Mouse (Mus musculus): ENCODE measurements around the gene Zfp420.
"Not testable (repeated sequence)": the region's sequence is repeated elsewhere in the genome, so short reads cannot be mapped to it uniquely, and the experiment has no call there.

The Zfp420 gene

GRCm38 (mm10) chr7:29859532-29860517 is at the start of gene Zfp420:
Gene Zfp420 (plus strand): TSS chr7:29859979.
- peak; percentile 89 for DNase-seq (ENCODE audit: low spot score)

DNA sequence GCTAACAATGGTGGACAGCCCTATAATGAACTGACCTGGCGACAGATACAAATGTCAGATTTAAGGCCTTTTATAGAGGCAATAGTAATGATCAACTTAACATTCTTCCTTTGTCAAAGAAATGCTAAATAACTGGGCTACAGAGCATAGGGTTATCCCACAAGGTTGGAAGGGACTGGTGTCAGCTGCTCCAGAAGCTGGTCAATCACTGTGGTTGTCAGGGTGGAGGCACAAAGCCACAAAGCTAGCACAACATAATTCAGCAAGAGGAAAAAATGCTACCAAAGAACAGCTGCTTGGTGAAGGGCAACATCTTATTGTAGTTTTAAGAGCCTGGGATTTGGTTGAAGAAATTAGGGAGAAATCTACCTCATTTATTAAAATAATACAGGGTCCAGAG is 47.5 kb upstream of the Zfp420 start:
- DNase-seq (ENCODE audit: low spot score) = no peak

DNA sequence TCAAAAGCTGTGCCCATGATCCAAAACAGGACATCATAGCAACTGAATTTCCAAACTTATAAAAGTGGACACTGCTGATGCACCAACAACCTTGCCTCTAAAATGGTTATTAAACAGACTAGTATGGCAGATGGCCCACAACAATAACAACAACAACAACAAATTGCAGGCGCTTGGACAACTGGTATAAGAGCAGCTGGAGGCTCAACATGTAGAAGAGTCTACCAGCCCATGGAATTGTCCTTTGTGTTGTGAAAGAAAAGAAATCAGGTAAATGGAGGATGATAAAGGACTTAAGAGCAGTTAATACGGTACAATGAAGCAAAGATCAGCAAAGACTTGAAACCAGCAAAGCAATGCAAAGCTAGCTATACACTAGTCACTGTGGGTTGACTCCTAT is 45.4 kb upstream of the Zfp420 start:
- DNase-seq (ENCODE audit: low spot score) = no peak

GRCm38 (mm10) chr7:29815061-29815784 is 44.6 kb upstream of the Zfp420 start:
- DNase-seq (ENCODE audit: low spot score) = no peak

GRCm38 (mm10) chr7:29815910-29816429 is 43.8 kb upstream of the Zfp420 start, which contains the start of gene Zfp790:
Gene Zfp790 (plus strand): TSS chr7:29816114.
- DNase-seq (ENCODE audit: low spot score) = peak; percentile 89

DNA sequence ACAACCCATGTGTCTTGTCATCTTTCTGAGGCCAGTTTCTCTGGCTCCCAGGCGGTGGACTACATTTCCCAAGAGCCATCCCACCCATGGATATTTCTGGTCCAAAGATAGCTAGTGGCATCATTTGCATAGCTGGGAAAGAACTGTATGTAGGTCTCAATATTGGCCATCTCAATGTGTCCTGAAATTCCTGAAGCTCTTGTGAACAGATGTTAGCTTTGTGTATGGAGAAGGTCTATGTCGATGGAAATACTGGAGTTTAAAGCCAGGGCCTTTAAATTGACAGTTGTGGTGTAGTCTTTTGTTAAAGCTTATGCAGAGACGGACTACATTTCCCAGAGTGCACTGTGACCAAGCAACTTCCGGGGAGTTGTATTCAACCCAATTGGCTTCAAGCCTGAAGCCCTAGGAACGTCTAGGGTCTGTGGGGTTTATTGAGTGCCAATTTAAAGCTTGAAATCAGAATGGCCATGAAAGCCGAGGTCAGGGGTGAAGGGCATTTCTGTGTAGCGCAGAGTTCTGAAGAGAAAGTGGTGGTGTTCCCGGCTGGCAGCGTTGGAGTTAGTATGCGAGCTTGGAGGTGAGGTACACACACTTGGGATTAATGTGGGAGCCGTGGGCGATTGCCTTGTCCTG is 41.0 kb upstream of the Zfp420 start:
- DNase-seq (ENCODE audit: low spot score) = peak; percentile 72

DNA sequence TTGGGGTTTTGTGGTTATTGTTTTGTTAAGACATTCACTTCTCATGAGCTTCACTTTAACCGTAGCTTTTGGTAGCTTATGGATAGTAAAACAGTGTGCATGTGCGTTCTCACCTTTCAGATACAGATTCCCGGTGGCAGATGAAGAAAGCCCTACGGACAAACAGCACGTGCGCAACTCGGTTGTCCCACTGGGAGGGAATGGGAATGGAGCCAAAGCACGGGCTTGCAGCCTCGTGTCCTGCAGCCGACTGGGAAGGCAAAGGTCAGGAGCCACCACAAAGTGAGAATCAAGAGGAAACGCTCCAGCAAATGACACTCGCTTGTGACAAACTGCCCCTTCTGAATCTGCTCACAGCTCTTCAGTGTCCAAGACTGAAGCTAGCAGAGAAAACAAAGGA is 31.8 kb upstream of the Zfp420 start:
- DNase-seq (ENCODE audit: low spot score) = no peak

DNA sequence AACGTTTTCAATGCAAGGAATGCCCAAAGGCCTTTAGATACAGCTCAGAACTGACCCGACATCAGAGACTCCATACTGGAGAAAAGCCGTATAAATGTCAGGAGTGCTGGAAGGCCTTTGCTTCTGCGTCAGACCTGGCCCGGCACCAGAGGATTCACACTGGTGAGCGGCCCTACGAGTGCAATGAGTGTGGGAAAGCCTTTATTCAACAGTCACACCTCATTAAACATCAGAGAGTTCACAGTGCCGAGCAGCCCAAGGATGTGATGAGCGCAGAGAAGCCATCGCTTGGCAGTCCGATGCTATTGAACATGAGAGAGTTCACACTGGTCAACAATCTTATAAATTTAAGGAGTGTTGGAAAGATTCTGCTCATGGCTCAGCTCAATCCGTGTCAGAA is 30.0 kb upstream of the Zfp420 start:
- DNase-seq (ENCODE audit: low spot score) = no peak

GRCm38 (mm10) chr7:29836816-29837215 is 23.0 kb upstream of the Zfp420 start:
- no peak for DNase-seq (ENCODE audit: low spot score)

DNA sequence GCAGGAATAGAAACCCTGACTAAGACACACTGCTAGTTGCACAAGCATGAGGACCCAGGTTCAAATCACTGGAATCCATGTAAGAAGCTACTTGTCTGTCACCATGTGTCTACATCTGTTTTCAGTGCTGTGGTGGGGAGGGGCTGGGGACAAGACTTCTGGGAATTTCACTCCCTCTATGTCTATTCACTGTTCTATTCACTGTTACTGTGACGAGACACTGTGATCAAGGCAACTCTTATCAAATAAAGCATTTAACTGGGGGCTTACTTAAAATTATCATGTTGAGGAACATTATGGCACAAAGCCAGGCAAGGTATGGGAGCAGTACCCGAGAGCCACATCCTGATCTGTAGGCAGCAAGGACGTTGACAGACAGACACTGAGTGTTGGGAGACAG is 20.5 kb upstream of the Zfp420 start:
- DNase-seq (ENCODE audit: low spot score) = no peak

- DNase-seq (ENCODE audit: low spot score) = no peak
These were observed 17.7 kb upstream of the Zfp420 start for GRCm38 (mm10) chr7:29842105-29842504.

DNA sequence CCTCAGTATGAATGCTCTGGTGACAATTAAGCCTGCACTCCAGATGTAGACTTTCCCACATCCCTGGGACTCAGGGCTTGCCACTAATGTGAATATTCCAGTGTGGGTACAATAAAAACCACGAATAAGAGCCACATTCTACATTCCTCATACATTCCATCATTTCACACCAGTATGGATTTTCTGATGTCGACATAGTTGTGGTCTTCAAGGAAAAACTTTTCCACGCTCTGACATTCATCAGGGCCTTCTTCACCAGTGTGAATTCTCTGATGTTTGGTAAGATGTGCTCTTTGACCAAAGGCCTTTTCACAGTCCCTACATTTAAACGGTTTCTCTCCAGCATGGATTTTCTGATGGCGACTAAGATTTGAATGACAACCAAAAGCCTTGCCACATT is 15.2 kb upstream of the Zfp420 start:
- DNase-seq (ENCODE audit: low spot score) = no peak

GRCm38 (mm10) chr7:29852831-29853218 is 7.0 kb upstream of the Zfp420 start:
- no peak for DNase-seq (ENCODE audit: low spot score)

- peak; percentile 80 for DNase-seq (ENCODE audit: low spot score)
These were observed 6.4 kb upstream of the Zfp420 start, which contains the start of gene Zfp940 for GRCm38 (mm10) chr7:29853219-29853842. Gene Zfp940 (minus strand): TSS chr7:29853669.

- no peak for DNase-seq (ENCODE audit: low spot score)
These were observed 1.9 kb downstream of the Zfp420 start for GRCm38 (mm10) chr7:29861660-29862059.

- DNase-seq (ENCODE audit: low spot score) = no peak
These were observed 14.5 kb downstream of the Zfp420 start for GRCm38 (mm10) chr7:29874256-29874655.

GRCm38 (mm10) chr7:29877561-29877960 is 17.8 kb downstream of the Zfp420 start:
- not testable (repeated sequence) for DNase-seq (ENCODE audit: low spot score)

GRCm38 (mm10) chr7:29880056-29880455 is 20.3 kb downstream of the Zfp420 start:
- no peak for DNase-seq (ENCODE audit: low spot score)

- no peak for DNase-seq (ENCODE audit: low spot score)
These were observed 21.1 kb downstream of the Zfp420 start for GRCm38 (mm10) chr7:29880916-29881315.

- DNase-seq (ENCODE audit: low spot score) = no peak
These were observed 30.7 kb downstream of the Zfp420 start for GRCm38 (mm10) chr7:29890501-29890900.

DNA sequence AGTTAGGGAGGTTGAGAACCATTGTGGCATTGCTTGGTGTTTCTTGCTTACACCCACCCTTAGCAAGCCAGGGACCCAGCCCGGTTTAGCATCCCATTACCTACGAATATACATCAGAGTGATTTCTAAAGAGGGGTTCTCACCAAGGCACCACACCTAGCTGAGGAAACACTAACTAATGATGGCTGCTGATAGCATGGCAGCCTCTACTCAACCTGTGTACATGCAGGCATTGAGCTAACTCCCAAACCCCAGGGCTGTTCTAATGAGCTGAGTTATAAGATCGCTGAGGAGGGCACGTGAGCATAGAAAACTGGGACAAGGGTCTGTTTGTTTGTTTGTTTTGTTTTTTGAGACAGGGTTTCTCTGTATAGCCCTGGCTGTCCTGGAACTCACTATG is 33.0 kb downstream of the Zfp420 start:
- no peak for DNase-seq (ENCODE audit: low spot score)

- no peak for DNase-seq (ENCODE audit: low spot score)
These were observed 38.6 kb downstream of the Zfp420 start for GRCm38 (mm10) chr7:29898351-29898750.

Data from left cerebral cortex, adult 11 months (tissue).